Mouse (Mus musculus): ENCODE data around the gene Emp1. TPM values are rescaled to one million over a fixed set of nuclear protein-coding genes. Genes with fewer than 3 reads are reported as not detected.

Gene Emp1
- total and polyA plus RNA-seq, 3 experiments = not detected

DNA sequence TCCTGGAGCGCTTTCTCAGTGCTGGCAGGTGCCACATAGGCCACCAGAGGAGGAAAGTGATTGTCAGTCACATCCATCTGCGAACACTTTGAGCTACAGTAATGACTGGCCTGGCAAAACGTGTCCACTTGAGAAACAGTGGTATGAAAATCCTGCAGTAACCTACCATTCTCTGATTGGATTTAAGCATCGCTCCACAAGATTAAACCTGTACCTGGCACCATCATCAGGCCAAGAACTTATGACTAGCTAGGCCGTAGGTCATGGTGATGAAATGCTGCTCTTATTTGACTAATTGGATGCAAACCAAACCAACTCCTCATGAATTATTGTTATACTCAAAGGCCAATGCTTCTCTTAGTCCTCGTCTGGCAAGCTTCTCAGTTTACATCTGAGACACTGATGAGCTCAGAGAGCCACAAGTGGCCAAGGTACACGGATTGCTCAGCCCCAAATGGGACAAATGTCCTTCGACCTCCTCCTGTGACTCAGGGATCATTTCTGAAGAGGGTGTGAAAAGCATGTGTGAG is 68.2 kb downstream of the Emp1 start (continued):
- TF ChIP-seq ZC3H11A (IDR thresholded peaks at IDR 0.05; ENCODE audit: low read depth, low read length) = no peak

Other genes starting within 250 kb of the Emp1 start
- gene Gprc5d, start 244.3 kb upstream of the Emp1 start, total RNA-seq (2012; rRNA removed) = not detected in 2 replicates
- not detected for gene Gprc5d, start 244.3 kb upstream of the Emp1 start, polyA plus RNA-seq (2012; ENCODE audit: insufficient read depth in 1 of 2, insufficient read length in 2 of 2, low read depth in 1 of 2, low replicate concordance in 2 of 2, missing spikeins in 1 of 2)
- gene Fam234b, start 164.6 kb upstream of the Emp1 start, total RNA-seq (2012; rRNA removed) = 11.9 and 12.2 TPM in 2 replicates
- 10 to 100 TPM in 1 of 2 experiments, not detected in 1; 20.5 TPM for gene Fam234b, start 164.6 kb upstream of the Emp1 start, polyA plus RNA-seq (2012; ENCODE audit: insufficient read depth in 1 of 2, insufficient read length in 2 of 2, low read depth in 1 of 2, low replicate concordance in 2 of 2, missing spikeins in 1 of 2)
- 8.5 and 16.7 TPM in 2 replicates for gene Hebp1, start 164.5 kb upstream of the Emp1 start, total RNA-seq (2012; rRNA removed)
- 10 to 100 TPM in 1 of 2 experiments, not detected in 1; 25.1 TPM for gene Hebp1, start 164.5 kb upstream of the Emp1 start, polyA plus RNA-seq (2012; ENCODE audit: insufficient read depth in 1 of 2, insufficient read length in 2 of 2, low read depth in 1 of 2, low replicate concordance in 2 of 2, missing spikeins in 1 of 2)
- gene Gsg1, start 108.2 kb upstream of the Emp1 start, total RNA-seq (2012; rRNA removed) = not detected in 2 replicates
- gene Gsg1, start 108.2 kb upstream of the Emp1 start, polyA plus RNA-seq (2012; ENCODE audit: insufficient read depth in 1 of 2, insufficient read length in 2 of 2, low read depth in 1 of 2, low replicate concordance in 2 of 2, missing spikeins in 1 of 2) = not detected
- not detected in 2 replicates for gene Pbp2, start 52.1 kb upstream of the Emp1 start, total RNA-seq (2012; rRNA removed)
- gene Pbp2, start 52.1 kb upstream of the Emp1 start, polyA plus RNA-seq (2012; ENCODE audit: insufficient read depth in 1 of 2, insufficient read length in 2 of 2, low read depth in 1 of 2, low replicate concordance in 2 of 2, missing spikeins in 1 of 2) = not detected

Data from MEL (cell line).